Mouse (Mus musculus) frontal cortex, postnatal 25 days (tissue): ENCODE data around the gene Hsd17b3.

Experiments used
- DNase-seq, 2 experiments: peaks; one replicate each; pipeline ENCODE4 v3.0.0; 2022; ENCODE audit warnings: low spot score in 2 of 2

Gene Hsd17b3

GRCm38 (mm10) chr13:64089130-64089529 lies at the start of gene Hsd17b3:
Hsd17b3 (minus strand) TSS chr13:64089230.
- no peak for DNase-seq

- DNase-seq: no peak
These were observed 40.8 kb upstream of the Hsd17b3 start for GRCm38 (mm10) chr13:64129616-64130375.

GRCm38 (mm10) chr13:64128858-64129615 lies 40.0 kb upstream of the Hsd17b3 start, which contains the start of gene Slc35d2:
Slc35d2 (minus strand) TSS chr13:64129368.
- no peak for DNase-seq

- DNase-seq: no peak
These were observed 37.3 kb upstream of the Hsd17b3 start for GRCm38 (mm10) chr13:64126316-64126715.

GRCm38 (mm10) chr13:64124886-64125285 lies 35.9 kb upstream of the Hsd17b3 start:
- DNase-seq: no peak

GRCm38 (mm10) chr13:64123491-64124188 lies 34.6 kb upstream of the Hsd17b3 start:
- no peak for DNase-seq

GRCm38 (mm10) chr13:64120760-64121159 lies 31.7 kb upstream of the Hsd17b3 start:
- no peak for DNase-seq

GRCm38 (mm10) chr13:64117442-64117841 lies 28.4 kb upstream of the Hsd17b3 start:
- DNase-seq: no peak

GRCm38 (mm10) chr13:64110421-64110820 lies 21.4 kb upstream of the Hsd17b3 start:
- no peak for DNase-seq

- DNase-seq: no peak
These were observed 19.4 kb upstream of the Hsd17b3 start for GRCm38 (mm10) chr13:64108381-64108850.

- no peak for DNase-seq
These were observed 18.5 kb upstream of the Hsd17b3 start for GRCm38 (mm10) chr13:64107535-64107934.

- DNase-seq: no peak
These were observed 18.1 kb upstream of the Hsd17b3 start for GRCm38 (mm10) chr13:64107105-64107504.

GRCm38 (mm10) chr13:64105690-64106089 lies 16.7 kb upstream of the Hsd17b3 start:
- DNase-seq: no peak

GRCm38 (mm10) chr13:64100186-64100585 lies 11.2 kb upstream of the Hsd17b3 start:
- DNase-seq: peak in 1 of 2 experiments; percentile 18

- peak in 1 of 2 experiments; percentile 9 for DNase-seq
These were observed 10.0 kb upstream of the Hsd17b3 start for GRCm38 (mm10) chr13:64098992-64099391.

GRCm38 (mm10) chr13:64093341-64093740 lies 4.3 kb upstream of the Hsd17b3 start:
- peak; percentile 67 to 74 for DNase-seq

- no peak for DNase-seq
These were observed 3.7 kb upstream of the Hsd17b3 start for GRCm38 (mm10) chr13:64092752-64093151.

GRCm38 (mm10) chr13:64092141-64092540 lies 3.1 kb upstream of the Hsd17b3 start:
- DNase-seq: no peak

GRCm38 (mm10) chr13:64091006-64091405 lies 2.0 kb upstream of the Hsd17b3 start:
- DNase-seq: no peak

GRCm38 (mm10) chr13:64090278-64090677 lies 1.2 kb upstream of the Hsd17b3 start:
- no peak for DNase-seq

- DNase-seq: no peak
These were observed 973 bp downstream of the Hsd17b3 start for GRCm38 (mm10) chr13:64088057-64088456.

GRCm38 (mm10) chr13:64086036-64086435 lies 3.0 kb downstream of the Hsd17b3 start:
- no peak for DNase-seq
